Mouse (Mus musculus): ENCODE measurements around the gene Ecsit.
A peak's percentile ranks its signal among the peaks of the same experiment; 100 is the strongest.

Gene Ecsit

DNA sequence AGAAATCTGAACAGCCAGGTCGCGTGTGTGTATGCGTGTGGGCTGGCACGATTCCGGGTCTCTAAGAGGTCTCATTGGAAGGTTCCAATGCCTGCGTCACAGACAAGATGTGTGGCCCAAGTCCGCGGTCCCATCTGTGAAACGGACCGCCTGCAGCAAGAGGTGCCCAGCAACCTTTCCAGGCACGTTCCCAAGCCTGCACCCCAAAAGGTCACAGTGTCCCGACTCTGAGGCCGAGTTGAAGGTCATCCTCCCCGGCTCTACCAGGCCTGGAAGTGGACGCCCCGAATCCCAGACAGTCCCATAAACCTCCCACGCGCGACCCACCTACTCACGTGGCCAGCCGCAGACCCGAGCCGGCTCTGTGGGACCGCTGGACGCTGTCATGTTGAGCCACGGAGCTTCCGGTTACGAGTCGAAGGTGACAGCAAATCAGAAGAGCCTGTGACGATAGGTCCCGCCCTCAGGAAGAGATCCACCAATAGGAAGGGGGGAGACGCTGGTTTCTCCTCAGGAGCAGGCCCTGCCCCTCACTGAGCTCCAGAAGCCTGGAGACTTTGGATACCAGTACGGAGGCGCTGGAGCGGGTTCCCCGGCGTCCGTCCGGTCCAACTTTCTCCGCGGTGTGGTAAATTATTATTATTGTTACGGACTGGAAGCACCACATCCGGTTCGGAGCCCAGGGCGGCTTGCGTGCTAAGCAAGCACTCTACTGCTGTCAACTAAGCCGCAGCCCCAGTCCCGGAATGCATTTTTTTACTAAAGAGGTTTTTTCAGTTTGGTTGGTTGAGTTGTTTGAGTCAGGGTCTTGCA is at the start of gene Ecsit:
TSS of gene Ecsit (minus strand) at position 417 of the 813 bp plus-strand sequence.
- peak; percentile 97 for DNase-seq (ENCODE audit: low spot score)

DNA sequence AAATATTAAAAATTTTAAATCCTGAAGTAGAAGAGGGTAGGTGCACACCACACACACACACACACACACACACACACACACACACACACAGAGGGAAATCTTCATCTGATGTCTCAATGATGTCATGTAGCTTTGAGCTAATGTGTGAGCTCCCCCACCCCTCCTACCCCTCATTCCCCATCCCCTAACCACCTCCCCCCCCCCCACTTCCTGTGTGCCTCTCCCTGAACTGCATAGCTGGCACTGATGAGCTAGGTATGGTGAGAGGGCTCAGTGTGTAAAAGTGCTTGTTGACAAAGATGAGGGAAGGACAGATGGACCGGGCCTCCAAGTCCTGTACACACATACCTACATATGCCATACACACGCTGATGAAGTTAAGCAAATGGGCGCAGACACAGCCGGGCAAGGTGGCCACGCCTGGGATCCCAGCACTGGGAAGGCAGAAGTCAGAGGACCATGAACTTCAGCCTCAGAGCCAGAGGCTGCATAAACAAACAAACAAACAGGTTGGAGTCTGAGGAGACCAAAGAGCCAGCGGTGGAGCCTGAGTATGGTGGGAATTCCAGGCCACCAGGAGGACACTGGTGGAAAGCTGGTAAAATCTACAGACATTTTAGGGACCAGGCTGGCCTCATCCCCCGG is 49.1 kb upstream of the Ecsit start:
- DNase-seq (ENCODE audit: low spot score) = no peak

DNA sequence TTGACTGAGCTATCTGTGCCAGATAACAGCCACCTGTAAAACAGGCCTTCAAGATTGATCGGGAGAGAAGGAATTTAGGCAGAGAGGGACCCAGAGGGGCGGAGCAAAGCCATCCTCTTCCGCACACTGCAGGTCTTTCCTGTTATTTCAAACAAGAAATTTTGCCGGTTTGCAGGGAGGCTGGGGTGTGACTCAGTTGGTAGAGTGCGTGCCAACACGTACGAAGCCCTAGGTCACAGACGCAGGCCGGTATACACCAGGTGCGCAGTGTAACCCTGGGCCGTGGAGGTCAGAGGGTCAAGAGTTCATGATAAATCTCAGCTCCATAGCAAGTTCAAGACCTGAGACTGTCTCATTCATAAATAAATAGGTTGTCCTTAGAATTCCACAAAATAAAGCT is 47.0 kb upstream of the Ecsit start:
- no peak for DNase-seq (ENCODE audit: low spot score)

DNA sequence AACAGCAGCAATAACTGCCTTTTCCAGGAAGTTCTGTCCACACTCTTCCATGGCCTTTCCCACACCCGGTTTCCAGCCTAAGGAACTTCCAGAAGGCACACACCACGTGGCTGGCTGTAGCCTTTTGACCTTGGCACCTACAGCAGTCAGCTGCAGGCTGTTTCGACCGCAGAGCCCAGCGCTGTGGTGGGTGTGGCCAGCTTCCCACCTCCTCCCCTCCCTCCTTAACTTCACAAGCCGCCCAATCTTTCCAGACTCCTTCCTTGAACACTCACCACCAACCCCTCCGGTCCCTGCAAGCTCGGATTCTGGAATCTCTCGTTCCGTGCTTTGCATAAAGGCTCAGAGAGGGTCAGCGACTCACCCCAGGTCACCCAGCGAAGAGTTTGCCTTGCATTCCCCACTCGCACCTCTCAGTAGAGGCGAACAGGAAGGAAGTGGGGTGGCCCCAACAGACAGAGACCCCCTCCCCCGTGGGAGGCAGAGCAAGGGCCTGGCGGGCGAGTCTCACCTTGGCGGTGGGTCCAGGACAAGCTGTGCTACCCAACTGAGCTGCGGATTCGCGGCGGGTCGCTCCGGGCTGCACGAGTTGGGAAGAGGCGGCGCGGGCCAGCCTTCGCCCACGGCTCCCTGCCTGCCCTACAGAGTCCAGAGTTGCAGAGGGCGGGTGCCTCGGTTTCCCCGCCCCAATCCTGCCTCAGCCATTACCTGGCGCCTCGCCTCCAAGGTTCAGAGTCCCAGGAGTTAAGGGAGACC is 46.2 kb upstream of the Ecsit start:
- no peak for DNase-seq (ENCODE audit: low spot score)

DNA sequence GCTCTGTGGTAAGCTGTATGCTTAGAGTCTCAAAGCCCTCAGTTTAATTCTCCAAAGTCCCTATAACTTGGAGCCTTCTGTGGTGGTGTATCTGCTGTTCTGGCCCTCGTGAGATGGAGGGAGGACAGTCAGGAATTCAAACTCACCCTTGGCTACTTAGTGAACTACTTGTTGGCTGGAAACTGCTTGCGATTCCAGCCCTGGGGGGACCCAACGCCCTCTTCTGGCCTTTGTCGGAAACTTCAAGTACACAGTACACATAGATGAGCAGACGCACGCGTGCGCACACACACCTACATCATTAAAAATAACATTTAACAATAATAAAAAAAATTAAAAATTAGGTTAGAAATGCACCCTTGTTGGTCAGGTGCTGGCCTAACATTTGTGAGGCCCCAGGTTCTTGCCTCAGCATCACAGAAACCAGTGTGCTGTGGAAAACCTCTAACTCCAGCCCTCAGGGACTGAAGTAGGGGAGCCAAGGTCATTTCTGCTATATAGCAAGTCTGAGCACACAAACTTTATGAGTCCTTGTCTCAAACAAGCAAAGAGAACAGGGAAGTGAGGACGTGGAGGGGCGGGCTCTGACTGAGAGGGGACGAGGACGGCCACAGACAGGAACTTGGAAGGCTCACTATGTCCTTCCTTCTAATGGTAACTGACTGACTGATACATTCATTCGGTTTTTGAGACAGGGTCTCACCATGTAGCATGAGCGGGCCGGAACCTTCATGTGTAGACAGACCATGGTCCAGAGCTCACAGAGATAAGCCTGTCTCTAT is 40.2 kb upstream of the Ecsit start:
- no peak for DNase-seq (ENCODE audit: low spot score)

DNA sequence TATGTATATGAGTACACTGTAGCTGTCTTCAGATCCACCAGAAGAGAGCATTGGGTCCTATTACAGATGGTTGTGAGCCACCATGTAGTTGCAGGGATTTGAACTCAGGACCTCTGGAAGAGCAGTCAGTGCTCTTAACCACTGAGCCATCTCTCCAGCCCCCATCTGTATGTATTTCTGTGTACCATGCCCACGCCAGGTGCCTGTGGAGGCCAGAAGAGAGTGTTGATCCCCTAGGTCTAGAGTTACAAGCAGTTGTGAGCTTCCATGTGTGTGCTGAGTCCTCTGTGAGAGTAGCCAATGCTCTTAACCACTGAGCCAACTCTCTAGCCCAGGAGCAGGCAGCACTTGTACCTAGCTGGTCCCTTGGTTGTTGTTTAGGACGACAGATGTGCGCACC is 38.9 kb upstream of the Ecsit start:
- DNase-seq (ENCODE audit: low spot score) = no peak

DNA sequence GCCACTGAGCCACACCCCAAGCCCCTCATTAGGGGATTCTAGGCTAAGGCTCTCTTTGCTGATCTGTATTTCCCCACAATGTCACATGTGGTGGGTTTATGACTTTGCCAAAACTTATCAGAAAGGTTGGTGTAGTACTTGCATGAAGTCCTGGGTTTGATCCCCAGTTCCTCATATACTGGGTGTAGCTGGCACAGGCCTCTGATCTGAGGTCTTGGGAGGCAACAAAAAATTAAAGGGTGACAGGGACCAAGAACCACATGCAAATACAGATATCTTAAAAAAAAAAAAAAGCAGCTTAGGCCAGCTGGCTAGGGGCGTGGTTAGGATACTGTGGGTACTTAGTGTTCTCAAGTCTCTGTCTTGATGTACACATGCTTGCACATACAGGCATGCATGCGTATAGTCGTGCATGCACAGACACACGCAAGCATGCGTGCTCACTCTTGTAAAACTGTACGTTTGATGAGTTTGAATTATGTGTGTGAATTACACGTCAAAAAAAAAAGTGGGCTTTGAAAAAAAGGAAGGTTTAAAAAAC is 37.9 kb upstream of the Ecsit start:
- no peak for DNase-seq (ENCODE audit: low spot score)

DNA sequence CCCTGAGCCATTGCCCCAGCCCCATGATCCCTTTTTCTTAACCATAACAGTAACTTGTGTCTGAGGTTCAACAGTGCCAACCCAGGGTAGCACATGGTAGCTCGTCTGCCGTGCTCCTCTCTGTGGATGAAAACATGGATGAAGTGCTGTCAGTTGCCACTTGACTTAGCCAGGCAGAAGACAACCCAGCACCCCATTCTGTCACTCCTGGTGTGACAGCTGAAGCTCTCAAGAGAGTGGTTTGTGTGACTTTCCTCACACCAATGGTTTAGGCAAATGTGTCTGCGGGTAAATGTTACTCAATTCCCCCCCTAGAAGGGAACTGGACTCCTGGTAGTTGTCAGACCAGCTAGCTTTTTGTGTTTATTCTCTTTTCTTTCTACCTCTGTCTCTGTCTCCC is 36.8 kb upstream of the Ecsit start:
- no peak for DNase-seq (ENCODE audit: low spot score)

DNA sequence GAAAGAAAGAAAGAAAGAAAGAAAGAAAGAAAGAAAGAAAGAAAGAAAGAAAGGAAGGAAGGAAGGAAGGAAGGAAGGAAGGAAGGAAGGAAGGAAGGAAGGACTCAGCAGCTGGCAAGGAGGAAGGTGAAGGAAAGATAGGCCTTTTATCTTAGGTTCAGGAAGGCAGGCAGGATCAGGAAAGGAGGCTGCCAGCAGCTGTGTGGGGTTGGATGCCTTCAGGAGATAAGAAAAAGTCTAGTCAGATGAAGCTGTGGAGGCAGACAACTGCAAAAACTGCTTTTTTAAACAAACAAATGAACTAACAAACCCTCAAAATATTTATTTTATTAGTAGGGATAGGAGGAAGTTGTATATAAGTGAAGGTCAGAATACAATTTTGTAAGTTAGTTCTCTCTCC is 36.3 kb upstream of the Ecsit start:
- DNase-seq (ENCODE audit: low spot score) = no peak

DNA sequence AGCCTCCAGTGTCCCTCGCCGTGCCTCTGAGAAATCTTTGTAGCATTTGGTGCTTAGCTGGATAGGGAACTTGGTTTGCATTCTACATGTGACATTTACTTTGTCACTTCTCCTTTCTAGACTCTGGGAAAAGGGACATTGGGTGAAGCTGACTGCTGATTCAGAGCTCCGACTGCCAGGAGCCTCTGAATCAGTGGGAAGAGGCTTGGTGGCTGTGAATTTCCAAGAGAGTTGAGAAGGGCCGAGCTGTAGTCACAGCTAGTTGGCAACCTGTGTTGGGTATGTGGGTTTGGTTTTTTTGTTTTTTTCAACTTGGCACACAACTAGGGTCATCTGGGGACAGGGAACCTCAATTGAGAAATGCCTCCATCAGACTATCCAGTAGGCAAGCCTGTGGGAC is 34.3 kb upstream of the Ecsit start:
- DNase-seq (ENCODE audit: low spot score) = peak; percentile 25

DNA sequence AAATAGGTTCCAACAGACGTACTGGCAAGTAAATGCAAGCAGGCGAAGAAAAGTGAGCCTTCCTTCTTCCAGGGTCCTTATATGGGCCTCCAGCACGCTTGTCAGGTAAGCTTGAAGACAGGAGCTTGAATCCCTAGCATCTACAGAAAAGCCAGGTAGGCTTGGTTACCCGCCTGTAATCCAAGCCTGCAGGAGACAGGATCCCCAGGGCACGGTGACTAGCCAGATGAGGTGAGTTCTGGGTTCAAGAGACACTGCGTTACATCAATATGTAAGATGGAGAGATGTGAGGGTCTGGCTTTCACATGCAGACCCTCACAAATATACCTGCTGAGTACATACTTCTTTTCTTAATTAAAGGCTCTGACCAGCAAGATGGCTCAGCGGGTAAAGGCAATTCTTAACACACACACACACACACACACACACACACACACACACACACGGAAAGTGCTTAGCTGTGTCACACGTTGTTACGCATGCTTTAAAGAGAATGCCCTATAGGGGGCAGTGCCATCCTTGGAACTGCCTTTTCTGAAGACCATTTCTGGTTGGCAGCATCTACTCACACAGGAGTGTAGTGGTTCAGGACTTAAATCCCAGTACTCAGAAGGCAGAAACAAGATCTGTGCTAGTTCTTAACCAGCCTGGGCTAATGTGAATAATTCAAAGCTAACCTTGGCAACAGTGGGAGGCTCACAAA is 32.7 kb upstream of the Ecsit start:
- DNase-seq (ENCODE audit: low spot score) = peak; percentile 74

DNA sequence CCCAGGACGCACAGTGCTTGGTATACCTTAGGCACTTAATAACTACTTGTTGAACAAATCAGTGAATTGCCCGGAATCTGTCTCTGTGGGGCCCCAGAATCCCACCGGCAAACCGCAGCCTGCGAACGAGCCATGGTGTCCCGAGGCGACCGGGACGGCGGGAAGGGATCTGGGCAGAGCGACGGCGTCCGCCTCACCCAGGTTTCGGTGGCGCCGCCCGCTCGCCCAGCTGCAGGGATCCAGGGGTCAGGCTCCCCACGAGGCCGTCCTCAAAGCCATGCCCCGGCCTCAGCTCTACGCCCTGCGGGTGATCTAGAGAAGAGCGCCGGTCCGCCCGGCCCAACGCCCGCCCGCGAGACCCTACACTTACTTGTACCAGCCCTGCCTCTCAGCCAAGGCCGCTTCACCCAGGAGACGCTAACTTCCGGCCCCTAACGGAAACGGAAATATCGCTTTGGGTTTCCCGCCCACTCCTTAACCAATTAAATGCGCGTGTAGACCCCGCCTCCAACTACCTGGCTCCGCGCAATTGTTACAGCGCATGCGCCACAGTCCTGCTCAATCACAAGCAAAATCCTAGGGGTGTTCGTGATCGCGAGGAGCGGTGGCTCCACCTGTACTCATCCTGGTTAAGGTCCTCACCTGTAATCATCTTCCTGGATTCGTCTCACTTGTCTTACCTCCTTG is 31.6 kb upstream of the Ecsit start, which contains the start of gene Elof1:
TSS of gene Elof1 (minus strand) at position 433 of the 687 bp plus-strand sequence.
- DNase-seq (ENCODE audit: low spot score) = peak; percentile 96

DNA sequence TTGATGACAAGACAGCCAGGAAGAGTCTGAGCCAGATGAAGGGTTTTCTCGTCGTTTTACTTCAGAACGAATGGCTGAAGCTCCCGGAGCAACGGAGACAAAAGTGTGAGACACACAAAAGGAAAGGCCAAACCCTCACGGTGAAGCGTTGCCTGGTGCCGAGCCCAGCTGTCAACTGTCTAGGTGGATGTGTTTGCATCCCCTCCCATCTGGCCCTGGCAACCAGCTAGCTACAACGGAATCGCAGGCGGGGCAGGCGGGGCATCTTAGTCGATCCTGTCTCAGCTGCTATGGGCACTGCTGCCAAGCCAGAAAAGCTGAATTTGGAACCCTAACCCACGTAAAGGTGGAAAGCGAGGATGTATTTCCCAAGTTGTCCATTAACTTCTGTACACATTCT is 30.8 kb upstream of the Ecsit start:
- DNase-seq (ENCODE audit: low spot score) = no peak

DNA sequence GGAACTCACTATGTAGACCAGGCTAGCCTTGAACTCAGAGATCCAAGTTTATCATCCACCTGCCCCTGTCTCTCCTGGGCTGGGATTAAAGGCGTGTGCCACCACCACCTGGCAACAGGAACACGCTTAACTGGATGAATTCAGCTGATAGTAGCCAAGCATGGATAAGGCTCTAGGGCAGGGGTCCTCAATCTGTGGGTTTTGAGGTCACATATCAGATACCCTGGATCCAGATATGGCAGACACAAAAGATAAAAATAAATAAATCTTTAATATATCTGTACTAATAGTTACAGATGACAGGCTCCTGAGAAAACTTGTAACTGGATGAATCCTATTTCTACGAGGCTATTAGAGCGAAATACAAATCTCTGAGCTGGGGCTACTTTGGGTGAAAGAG is 30.4 kb upstream of the Ecsit start:
- DNase-seq (ENCODE audit: low spot score) = no peak

DNA sequence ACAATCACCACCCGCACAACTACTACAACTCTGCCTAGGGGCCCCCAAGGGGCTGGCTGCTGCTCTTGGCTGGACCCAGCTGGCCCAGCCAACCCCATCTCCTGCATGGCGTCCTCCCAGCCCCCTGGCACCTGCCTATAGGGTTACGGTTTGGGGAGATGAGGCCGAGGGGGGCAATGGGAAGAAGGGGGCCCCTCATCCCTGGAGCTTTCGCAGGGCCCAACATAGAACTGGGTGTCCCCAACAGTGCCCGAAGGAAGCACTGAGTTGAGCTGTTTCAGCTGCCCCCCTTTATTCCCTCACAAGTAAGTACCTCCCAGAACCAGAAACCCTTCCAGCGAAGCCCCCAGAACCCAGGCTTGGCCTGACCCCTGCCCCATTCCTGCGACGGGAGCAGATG is 23.0 kb upstream of the Ecsit start:
- DNase-seq (ENCODE audit: low spot score) = no peak

DNA sequence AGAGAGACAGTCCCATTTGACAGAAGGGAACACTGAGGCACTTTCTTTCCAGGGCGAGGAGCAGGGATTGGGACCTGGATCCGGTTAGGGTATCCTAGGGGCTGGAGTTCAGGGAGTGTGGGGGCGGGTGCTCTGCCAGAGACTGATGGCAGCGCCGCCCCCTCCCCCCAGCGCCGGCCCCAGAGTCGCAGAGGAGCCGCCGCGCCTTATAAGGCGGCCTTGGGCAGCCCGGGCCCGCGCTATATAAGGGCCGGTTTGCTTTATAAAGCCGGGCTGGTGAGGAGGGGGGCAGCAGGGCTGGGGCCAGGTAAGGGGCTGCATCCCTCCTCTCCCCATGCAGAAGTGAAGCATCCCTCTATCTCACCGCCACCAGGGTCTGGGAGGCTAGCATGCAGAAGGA is 14.7 kb upstream of the Ecsit start:
- DNase-seq (ENCODE audit: low spot score) = no peak

DNA sequence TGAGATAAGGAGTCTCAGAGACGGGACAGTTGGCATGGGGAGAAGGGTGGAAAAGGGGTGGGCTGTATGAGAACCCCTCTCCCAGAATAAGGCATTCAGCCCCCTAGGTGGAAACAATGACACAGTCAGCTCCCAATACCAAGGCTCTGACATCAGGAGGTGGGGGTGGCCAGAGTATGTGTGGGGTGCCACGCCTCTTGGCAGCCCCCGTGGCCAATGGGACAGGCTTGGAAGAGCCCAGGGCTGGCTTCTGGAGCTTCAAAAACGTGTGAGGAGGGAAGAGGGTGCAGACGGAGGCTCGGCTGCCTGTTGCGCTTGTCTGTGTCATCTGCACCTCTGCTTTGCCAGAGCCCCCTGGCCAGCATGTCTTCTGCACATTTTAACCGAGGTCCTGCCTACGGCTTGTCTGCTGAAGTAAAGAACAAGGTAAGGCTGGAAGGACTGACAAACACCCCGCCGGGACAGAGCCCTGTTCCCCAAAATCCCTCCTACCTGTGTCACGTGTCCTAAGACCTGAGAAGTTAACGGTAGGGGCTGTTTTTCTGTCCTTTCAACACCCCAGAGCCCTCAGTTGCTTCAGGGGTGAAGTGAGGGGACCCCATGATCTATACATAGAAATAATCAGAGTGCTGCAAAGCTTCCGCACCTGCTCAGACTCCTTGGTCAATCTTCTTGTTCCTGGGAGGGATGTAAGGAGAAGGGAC is 13.9 kb upstream of the Ecsit start, which contains the start of gene Cnn1:
TSS of gene Cnn1 (plus strand) at position 224 of the 704 bp plus-strand sequence.
- no peak for DNase-seq (ENCODE audit: low spot score)

DNA sequence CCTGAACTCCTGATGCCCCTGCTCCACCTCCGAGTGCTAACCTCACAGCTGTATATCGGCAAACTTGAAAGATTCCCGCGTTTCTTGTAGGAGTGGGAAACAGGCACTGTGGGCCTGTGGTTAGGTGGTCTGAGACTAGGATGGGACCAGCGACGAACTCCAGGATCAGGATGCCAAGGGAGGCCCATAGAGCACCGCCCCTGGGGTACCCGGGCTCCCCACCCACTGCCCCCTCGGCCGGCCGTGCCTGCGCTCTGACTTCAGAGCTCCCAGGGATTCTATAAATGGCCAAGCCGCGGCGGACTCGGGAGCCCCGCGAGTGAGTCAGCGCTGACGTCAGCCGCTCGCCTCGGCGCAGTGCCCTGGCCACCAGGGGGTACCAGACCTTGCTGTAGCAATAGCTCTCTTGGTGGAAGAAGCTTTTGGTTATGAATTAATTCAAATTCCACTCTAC is 10.6 kb upstream of the Ecsit start:
- peak; percentile 72 for DNase-seq (ENCODE audit: low spot score)

DNA sequence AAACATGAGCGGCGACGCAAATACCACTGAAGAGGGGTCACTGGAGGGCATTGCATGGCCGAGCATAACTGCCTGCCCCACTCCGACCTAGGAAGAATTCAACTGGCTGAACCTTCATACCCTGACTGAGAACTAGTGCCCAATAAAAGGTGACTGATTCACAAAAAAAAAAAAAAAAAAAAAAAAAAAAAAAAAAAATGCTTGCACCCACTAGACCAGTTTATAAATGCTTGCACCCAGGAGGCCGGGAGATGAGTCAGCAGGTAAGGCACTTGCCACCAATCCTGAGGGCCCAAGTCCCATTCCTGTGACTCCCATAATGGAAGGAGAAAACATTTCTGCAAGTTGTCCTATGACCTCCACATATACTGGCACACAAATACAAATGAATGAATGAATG is 7.5 kb upstream of the Ecsit start:
- DNase-seq (ENCODE audit: low spot score) = no peak

DNA sequence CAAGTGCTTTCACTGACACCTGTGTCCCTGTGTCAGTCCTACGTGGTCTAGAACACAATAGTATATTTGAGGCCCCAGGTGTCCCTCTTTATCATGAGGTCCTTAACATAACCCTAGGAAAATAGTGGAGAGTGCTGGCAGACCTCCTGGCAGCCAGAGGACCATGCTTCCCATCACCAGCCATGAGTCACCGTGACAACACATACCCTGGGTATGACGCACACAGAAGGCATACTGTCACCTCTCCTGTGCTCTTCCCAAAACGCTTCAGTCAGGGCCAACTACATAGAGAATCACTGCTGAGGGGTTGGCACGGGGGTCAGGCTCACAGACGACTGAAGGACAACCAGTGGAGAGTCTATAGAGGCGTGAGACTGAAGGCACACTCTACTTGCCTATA is 4.7 kb upstream of the Ecsit start:
- no peak for DNase-seq (ENCODE audit: low spot score)
